Comparison of ENCODE assay signal across 18 mouse cellular contexts in the genomic region with DNA sequence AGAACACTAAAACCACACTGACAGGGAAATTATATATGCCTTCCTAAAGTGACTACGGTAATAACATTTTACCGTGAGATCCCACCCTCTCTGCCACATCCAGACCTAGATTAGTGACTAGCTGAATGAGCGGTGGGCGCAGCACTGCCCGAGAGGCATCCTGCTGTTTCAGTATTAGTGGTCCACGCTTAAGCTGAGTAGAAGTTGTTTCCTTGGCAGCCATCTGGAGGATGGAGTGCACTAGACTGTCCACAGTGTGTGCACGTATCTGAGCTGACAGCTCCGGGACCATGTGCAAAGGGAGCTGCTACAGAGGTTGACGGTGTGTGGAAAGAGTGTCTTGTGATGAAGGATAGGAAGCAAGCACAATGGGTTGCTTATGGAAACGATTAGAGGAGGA. TPM values are rescaled to one million over a fixed set of nuclear protein-coding genes. Genes with fewer than 3 reads are reported as not detected.
DNase-seq lines count a peak whose midpoint lies in the region; ATAC-seq and TF ChIP-seq lines count a peak whose summit lies in the region.
"Had no signal": no experiment of that assay in that cellular context is flagged by ENCODE, and none has a peak within 500 bp of the region (broad histone marks: within the 10 kb centered on the region; RNA-seq: fewer than 3 reads in every experiment).

No protein-coding gene starts in this region.

- peak; percentile 32; the same call in 1 of the 2 replicates for ATAC-seq in hindbrain, embryonic 15.5 days (ENCODE audit: low FRiP score, low read depth)
- no peak for ATAC-seq in hindbrain, embryonic 11.5 days (ENCODE audit: low FRiP score)
- ATAC-seq: intestine, postnatal 0 days; lung, postnatal 0 days had no signal

- H3K36me3 ChIP-seq in hindbrain, embryonic 15.5 days: no peaks in the 10 kb centered on the region
- H3K36me3 ChIP-seq in hindbrain, embryonic 11.5 days (ENCODE audit: control insufficient read depth, insufficient read depth, low read length): no peaks in the 10 kb centered on the region
- peaks cover 5% of the 10 kb centered on the region for H3K36me3 ChIP-seq in myocyte (ENCODE audit: control insufficient read depth, insufficient read depth)
- H3K36me3 ChIP-seq: liver, embryonic 15.5 days had no signal

- no peaks in the 10 kb centered on the region for H3K79me2 ChIP-seq in myocyte (ENCODE audit: control insufficient read depth, insufficient read depth)

- 51% methylated on average over 10 of the region's 10 CpGs for WGBS in hindbrain, embryonic 15.5 days
- WGBS in hindbrain, embryonic 11.5 days: 75% methylated on average over 10 of the region's 10 CpGs

- H3K27me3 ChIP-seq in hindbrain, embryonic 15.5 days: no peaks in the 10 kb centered on the region
- H3K27me3 ChIP-seq in hindbrain, embryonic 11.5 days (ENCODE audit: control insufficient read depth, insufficient read depth, low read length): no peaks in the 10 kb centered on the region
- H3K27me3 ChIP-seq in myocyte (ENCODE audit: control insufficient read depth, insufficient read depth, insufficient read length): no peaks in the 10 kb centered on the region
- H3K27me3 ChIP-seq: forebrain, embryonic 12.5 days; kidney, embryonic 15.5 days; liver, embryonic 15.5 days; neural tube, embryonic 15.5 days had no signal

- no peak overlapping the region for H3K4me3 ChIP-seq in hindbrain, embryonic 15.5 days
- no peak overlapping the region for H3K4me3 ChIP-seq in hindbrain, embryonic 11.5 days (ENCODE audit: low read depth, low read length)
- H3K4me3 ChIP-seq in myocyte: no peak overlapping the region
- H3K4me3 ChIP-seq: forebrain, embryonic 12.5 days; kidney, embryonic 15.5 days; liver, embryonic 15.5 days; neural tube, embryonic 15.5 days had no signal

- H3K4me2 ChIP-seq in hindbrain, embryonic 15.5 days: no peak overlapping the region
- no peak overlapping the region for H3K4me2 ChIP-seq in hindbrain, embryonic 11.5 days (replicated peaks; ENCODE audit: low read depth, low read length)
- no peak overlapping the region for H3K4me2 ChIP-seq in myocyte (ENCODE audit: low read depth)
- H3K4me2 ChIP-seq: forebrain, embryonic 12.5 days; kidney, embryonic 15.5 days; liver, embryonic 15.5 days; neural tube, embryonic 15.5 days had no signal

- TF ChIP-seq CTCF in brain, embryonic 14.5 days (IDR thresholded peaks at IDR 0.05; ENCODE audit: borderline replicate concordance, extremely low read depth, insufficient read depth, insufficient read length): no peak

- H3ac ChIP-seq in myocyte (ENCODE audit: control insufficient read depth, insufficient read length): no peak overlapping the region

- peaks cover 8% of the 10 kb centered on the region for H3K4me1 ChIP-seq in hindbrain, embryonic 15.5 days (replicated peaks)
- H3K4me1 ChIP-seq in hindbrain, embryonic 11.5 days (replicated peaks; ENCODE audit: control insufficient read depth, insufficient read depth, low read length): peaks cover 2% of the 10 kb centered on the region; the same call in 1 of the 2 replicates

- DNase-seq in hindbrain, embryonic 11.5 days (ENCODE audit: low spot score): no peak
- DNase-seq in brain, adult 2 months (ENCODE audit: low read depth, low spot score): peak; percentile 23
- DNase-seq in brain, embryonic 14.5 days (ENCODE audit: low read depth): peak; percentile 42
- no peak for DNase-seq in testis, postnatal 14 days (ENCODE audit: low spot score)
- DNase-seq in cerebellum, postnatal 36 days: no peak
- DNase-seq: cerebellum, adult 9-11 months; gastrocnemius, postnatal 36 days; kidney, postnatal 4 days; layer of hippocampus, adult 9-11 months had no signal

- no peak overlapping the region for H3K9ac ChIP-seq in hindbrain, embryonic 15.5 days
- no peak overlapping the region for H3K9ac ChIP-seq in hindbrain, embryonic 11.5 days (ENCODE audit: low read depth, low read length)
- H3K9ac ChIP-seq: forebrain, embryonic 12.5 days; kidney, embryonic 15.5 days; liver, embryonic 15.5 days; neural tube, embryonic 15.5 days had no signal

- 0 out of 2 replicates have a peak overlapping the region, but pooled peaks have one; percentile 77 for H3K27ac ChIP-seq in hindbrain, embryonic 15.5 days (replicated peaks)
- H3K27ac ChIP-seq in hindbrain, embryonic 11.5 days (ENCODE audit: low read depth, low read length): no peak overlapping the region
- H3K27ac ChIP-seq: kidney, embryonic 15.5 days; liver, embryonic 15.5 days; stomach, postnatal 0 days had no signal

- no peaks in the 10 kb centered on the region for H3K9me3 ChIP-seq in hindbrain, embryonic 15.5 days
- no peaks in the 10 kb centered on the region for H3K9me3 ChIP-seq in hindbrain, embryonic 11.5 days (ENCODE audit: control insufficient read depth, low read length)
- H3K9me3 ChIP-seq: forebrain, embryonic 12.5 days; kidney, embryonic 15.5 days; liver, embryonic 15.5 days; neural tube, embryonic 15.5 days had no signal

- no peak for TF ChIP-seq POLR2A in brain, embryonic 14.5 days (IDR thresholded peaks at IDR 0.05; ENCODE audit: borderline replicate concordance, extremely low read depth, insufficient read depth, insufficient read length, poor library complexity, severe bottlenecking)
- peak; percentile 20 for TF ChIP-seq POLR2A in myocyte (IDR thresholded peaks at IDR 0.05; ENCODE audit: insufficient read length, low read depth)

TF ChIP-seq in myocyte, 11 proteins besides CTCF, POLR2A, EP300 and RAD21:
- TF ChIP-seq POLR2AphosphoS2 (IDR thresholded peaks at IDR 0.05; ENCODE audit: insufficient read length, low read depth) (peak; percentile 74), TCF12 (IDR thresholded peaks at IDR 0.05; ENCODE audit: insufficient read depth, poor library complexity, severe bottlenecking) (no peak)

RNA-seq across cellular contexts. Expression of a gene that starts 39.5 kb away (rescaled TPM):
- 423 and 447 TPM in 2 replicates for polyA plus RNA-seq in hindbrain, embryonic 15.5 days (2015; fragmentation: Nextera tagmentation; extraction: Ambion mirVana)
- 1,127 and 1,205 TPM in 2 replicates for polyA plus RNA-seq in hindbrain, embryonic 11.5 days (2014; fragmentation: Nextera tagmentation; extraction: Ambion mirVana)
- polyA plus RNA-seq in brain, embryonic 14.5 days (2012; rRNA removed): 412 and 494 TPM in 2 replicates
- polyA plus RNA-seq in myocyte (2012; fragmentation: generic; extraction: Trizol): 589 TPM

Comparison
In these comparisons a context has a peak if more than half of its experiments do, and no peak if none do; other contexts are left out.
1. DNase-seq: peak in brain, adult 2 months (single experiment) and brain, embryonic 14.5 days (single experiment); none in hindbrain, embryonic 11.5 days (single experiment), testis, postnatal 14 days (single experiment) and cerebellum, postnatal 36 days (0 of 2).